Mouse (Mus musculus): Measurements from ENCODE around the gene Naa15. TPM values are rescaled to one million over a fixed set of nuclear protein-coding genes. Genes with fewer than 3 reads are reported as not detected.
"Not testable (repeated sequence)": the region's sequence is repeated elsewhere in the genome, so short reads cannot be mapped to it uniquely, and the experiment has no call there.

Naa15 gene
- polyA plus RNA-seq, 1 experiment, result 15.0 TPM

DNA sequence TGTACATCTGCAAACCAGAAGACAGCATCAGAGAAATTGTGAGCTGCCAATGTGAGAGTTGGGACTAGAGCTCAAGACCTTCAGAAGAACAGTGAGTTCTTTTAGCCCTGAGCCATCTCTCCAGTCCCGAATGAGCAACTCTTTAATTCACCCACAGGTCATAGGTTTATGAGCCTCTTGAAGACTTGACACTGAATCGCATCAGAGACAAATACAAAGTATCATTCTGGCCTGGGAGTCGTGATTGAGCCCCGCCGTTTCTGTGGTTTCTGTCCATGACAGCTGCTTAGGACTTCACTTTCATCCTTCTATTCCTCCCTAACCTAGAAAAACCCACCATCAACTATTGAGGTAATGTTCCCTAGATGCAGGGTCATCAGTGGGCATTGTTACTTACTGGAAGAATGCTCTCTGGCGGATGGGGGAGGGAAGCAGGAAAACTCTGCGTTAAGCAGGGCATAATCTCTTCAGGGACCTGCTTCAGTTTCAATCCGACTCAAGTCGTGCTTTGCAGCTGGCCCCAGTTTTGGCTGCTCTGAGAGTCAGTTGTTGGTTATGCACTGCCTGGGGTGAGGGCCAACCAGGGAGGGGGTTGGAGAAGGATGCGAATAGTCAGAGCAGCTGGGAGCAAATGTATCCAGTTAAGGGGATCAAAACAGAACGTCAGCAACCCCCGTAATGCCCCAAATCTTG lies 28.4 kb upstream of the Naa15 start:
- Histone ChIP-seq H3K4me1 (ENCODE audit: control insufficient read depth, insufficient read depth, low read length) (peaks cover 8% of the 10 kb centered on the region), H3K27ac (ENCODE audit: control insufficient read depth, insufficient read depth, low read depth, low read length) (peak overlapping the region; percentile 8; the same call in 1 of the 2 replicates), H3K36me3 (ENCODE audit: control insufficient read depth, insufficient read depth, low read length) (no peaks in the 10 kb centered on the region), H3K4me3 (ENCODE audit: control insufficient read depth, low read depth, low read length) (no peak overlapping the region), H3K27me3 (ENCODE audit: control insufficient read depth, insufficient read depth, low read length) (no peaks in the 10 kb centered on the region)
- TF ChIP-seq POLR2A (IDR thresholded peaks at IDR 0.05; ENCODE audit: control insufficient read depth, low read depth, low read length) (no peak), CTCF (IDR thresholded peaks at IDR 0.05; ENCODE audit: control insufficient read depth, insufficient read depth, insufficient replicate concordance, low read depth, low read length) (no peak)

DNA sequence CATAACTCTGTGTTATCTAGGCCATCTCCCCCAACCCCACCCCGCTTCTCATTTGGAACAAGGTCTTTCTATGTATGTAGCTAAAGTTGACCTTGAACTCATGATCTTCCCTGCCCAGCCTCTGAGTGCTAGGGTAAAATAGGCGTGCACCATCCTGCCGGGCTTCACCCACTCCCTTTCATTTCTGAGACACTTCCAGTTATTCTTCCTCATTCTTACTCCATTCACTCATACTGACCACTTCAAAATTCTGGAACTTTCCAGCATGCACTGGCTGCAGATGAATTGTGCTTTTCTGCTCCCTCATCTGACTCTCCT lies 27.9 kb upstream of the Naa15 start:
- peak overlapping the region; percentile 8; the same call in 1 of the 2 replicates for H3K27ac ChIP-seq (ENCODE audit: control insufficient read depth, insufficient read depth, low read depth, low read length)
- no peaks in the 10 kb centered on the region for H3K27me3 ChIP-seq (ENCODE audit: control insufficient read depth, insufficient read depth, low read length)
- TF ChIP-seq POLR2A (IDR thresholded peaks at IDR 0.05; ENCODE audit: control insufficient read depth, low read depth, low read length) (no peak), CTCF (IDR thresholded peaks at IDR 0.05; ENCODE audit: control insufficient read depth, insufficient read depth, insufficient replicate concordance, low read depth, low read length) (no peak)
- no peak overlapping the region for H3K4me3 ChIP-seq (ENCODE audit: control insufficient read depth, low read depth, low read length)
- no peaks in the 10 kb centered on the region for H3K36me3 ChIP-seq (ENCODE audit: control insufficient read depth, insufficient read depth, low read length)
- H3K4me1 ChIP-seq (ENCODE audit: control insufficient read depth, insufficient read depth, low read length), result peaks cover 8% of the 10 kb centered on the region

DNA sequence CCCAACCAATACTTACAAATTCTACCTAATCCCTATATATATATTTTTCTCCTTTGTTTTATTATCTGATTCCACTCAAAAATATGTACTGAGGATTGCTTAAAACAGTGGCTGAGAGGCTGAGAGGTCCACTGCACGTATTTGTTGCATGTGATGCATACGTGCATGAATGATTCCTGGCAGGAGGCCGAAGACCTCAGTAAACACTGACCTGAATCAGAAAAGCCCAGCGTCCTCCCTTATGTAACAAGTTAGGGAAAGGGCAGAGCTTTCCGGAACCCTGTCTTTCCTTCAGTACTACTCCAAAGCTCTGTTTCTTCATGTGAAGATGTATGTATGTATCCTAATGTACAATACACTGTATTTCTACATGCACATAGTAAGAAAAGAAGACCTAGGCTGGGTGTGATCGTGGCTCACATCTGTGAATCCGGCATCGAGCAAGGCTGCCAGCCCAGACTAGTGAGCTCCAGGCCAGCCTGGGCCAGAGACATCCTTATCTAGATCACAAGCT lies 27.0 kb upstream of the Naa15 start:
- H3K27ac ChIP-seq (ENCODE audit: control insufficient read depth, insufficient read depth, low read depth, low read length), result no peak overlapping the region
- TF ChIP-seq POLR2A (IDR thresholded peaks at IDR 0.05; ENCODE audit: control insufficient read depth, low read depth, low read length) (no peak), CTCF (IDR thresholded peaks at IDR 0.05; ENCODE audit: control insufficient read depth, insufficient read depth, insufficient replicate concordance, low read depth, low read length) (no peak)

DNA sequence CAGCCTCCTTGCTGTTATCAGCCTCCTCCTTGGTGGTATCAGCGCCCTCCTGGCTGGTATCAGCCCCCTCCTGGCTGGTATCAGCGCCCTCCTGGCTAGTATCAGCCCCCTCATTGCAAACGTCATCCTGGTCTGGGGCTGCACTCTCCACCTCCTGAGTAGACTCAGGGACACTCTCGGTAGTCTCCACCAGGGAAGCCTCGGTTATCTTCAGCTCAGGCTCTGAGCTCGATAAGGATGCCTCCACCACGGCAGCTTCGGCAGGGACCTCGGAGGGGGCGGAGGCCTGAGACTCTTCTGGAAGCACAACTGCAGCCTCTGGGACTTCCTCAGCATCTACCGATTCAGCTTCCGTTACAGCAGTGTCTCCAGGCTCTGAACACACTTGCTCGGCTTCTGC lies 26.0 kb upstream of the Naa15 start:
- Histone ChIP-seq H3K4me1 (ENCODE audit: control insufficient read depth, insufficient read depth, low read length) (peaks cover 8% of the 10 kb centered on the region), H3K27ac (ENCODE audit: control insufficient read depth, insufficient read depth, low read depth, low read length) (no peak overlapping the region; the same call in 1 of the 2 replicates), H3K27me3 (ENCODE audit: control insufficient read depth, insufficient read depth, low read length) (no peaks in the 10 kb centered on the region), H3K4me3 (ENCODE audit: control insufficient read depth, low read depth, low read length) (no peak overlapping the region), H3K36me3 (ENCODE audit: control insufficient read depth, insufficient read depth, low read length) (no peaks in the 10 kb centered on the region)
- TF ChIP-seq CTCF (IDR thresholded peaks at IDR 0.05; ENCODE audit: control insufficient read depth, insufficient read depth, insufficient replicate concordance, low read depth, low read length), result no peak
- TF ChIP-seq POLR2A (IDR thresholded peaks at IDR 0.05; ENCODE audit: control insufficient read depth, low read depth, low read length), result 0 out of 2 replicates have a peak, but pooled peaks have one; percentile 15

More for the DNA sequence above, 27.0 kb upstream of the Naa15 start:
- H3K27me3 ChIP-seq (ENCODE audit: control insufficient read depth, insufficient read depth, low read length), result no peaks in the 10 kb centered on the region
- no peaks in the 10 kb centered on the region for H3K36me3 ChIP-seq (ENCODE audit: control insufficient read depth, insufficient read depth, low read length)
- peaks cover 8% of the 10 kb centered on the region for H3K4me1 ChIP-seq (ENCODE audit: control insufficient read depth, insufficient read depth, low read length)
- no peak overlapping the region for H3K4me3 ChIP-seq (ENCODE audit: control insufficient read depth, low read depth, low read length)

DNA sequence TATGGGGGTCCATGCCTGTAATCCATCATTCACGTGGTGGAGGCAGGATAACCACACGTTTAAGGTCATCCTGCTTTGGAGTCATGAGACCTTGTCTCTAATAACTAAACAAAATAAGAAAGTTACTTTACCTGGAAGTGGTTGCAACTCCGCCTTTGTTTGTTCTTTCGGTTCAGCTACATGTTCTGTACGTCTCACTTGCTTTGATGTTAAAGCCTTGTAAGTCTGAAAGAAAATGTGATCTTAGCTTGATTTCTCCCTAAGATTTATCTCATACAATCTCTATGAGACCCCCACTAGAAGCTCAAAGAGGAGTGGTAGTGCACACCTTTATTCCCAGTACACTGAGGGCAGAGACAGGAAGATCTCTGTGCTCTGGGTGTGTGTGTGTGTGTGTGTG lies 23.9 kb upstream of the Naa15 start:
- no peaks in the 10 kb centered on the region for H3K36me3 ChIP-seq (ENCODE audit: control insufficient read depth, insufficient read depth, low read length)
- H3K4me3 ChIP-seq (ENCODE audit: control insufficient read depth, low read depth, low read length), result no peak overlapping the region
- TF ChIP-seq CTCF (IDR thresholded peaks at IDR 0.05; ENCODE audit: control insufficient read depth, insufficient read depth, insufficient replicate concordance, low read depth, low read length), result no peak
- TF ChIP-seq POLR2A (IDR thresholded peaks at IDR 0.05; ENCODE audit: control insufficient read depth, low read depth, low read length), result no peak
- H3K27ac ChIP-seq (ENCODE audit: control insufficient read depth, insufficient read depth, low read depth, low read length), result no peak overlapping the region
- H3K27me3 ChIP-seq (ENCODE audit: control insufficient read depth, insufficient read depth, low read length), result no peaks in the 10 kb centered on the region; the same call in 1 of the 2 replicates
- H3K4me1 ChIP-seq (ENCODE audit: control insufficient read depth, insufficient read depth, low read length), result peaks cover 8% of the 10 kb centered on the region

DNA sequence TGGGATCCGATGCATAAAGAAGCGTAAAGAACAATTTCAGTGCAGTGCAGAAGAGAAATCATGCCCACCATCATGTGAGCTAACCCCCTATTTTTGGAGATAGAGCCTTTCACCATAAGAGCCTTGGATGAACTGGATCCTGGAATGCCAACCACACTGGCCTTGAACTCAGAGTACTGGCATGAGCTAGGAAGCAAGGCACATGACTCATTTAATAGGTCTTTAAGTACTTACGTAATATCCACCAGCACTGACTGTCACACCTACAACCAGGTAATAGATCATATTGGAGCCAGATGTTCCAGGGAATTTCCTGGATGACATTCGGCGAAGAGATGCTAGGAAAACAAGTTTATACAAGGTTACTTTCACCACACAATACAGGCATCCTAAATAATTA lies 23.4 kb upstream of the Naa15 start:
- H3K4me3 ChIP-seq (ENCODE audit: control insufficient read depth, low read depth, low read length), result no peak overlapping the region
- H3K36me3 ChIP-seq (ENCODE audit: control insufficient read depth, insufficient read depth, low read length), result no peaks in the 10 kb centered on the region
- no peaks in the 10 kb centered on the region; the same call in 1 of the 2 replicates for H3K27me3 ChIP-seq (ENCODE audit: control insufficient read depth, insufficient read depth, low read length)
- TF ChIP-seq CTCF (IDR thresholded peaks at IDR 0.05; ENCODE audit: control insufficient read depth, insufficient read depth, insufficient replicate concordance, low read depth, low read length) (no peak), POLR2A (IDR thresholded peaks at IDR 0.05; ENCODE audit: control insufficient read depth, low read depth, low read length) (no peak)
- peaks cover 8% of the 10 kb centered on the region for H3K4me1 ChIP-seq (ENCODE audit: control insufficient read depth, insufficient read depth, low read length)
- no peak overlapping the region for H3K27ac ChIP-seq (ENCODE audit: control insufficient read depth, insufficient read depth, low read depth, low read length)

DNA sequence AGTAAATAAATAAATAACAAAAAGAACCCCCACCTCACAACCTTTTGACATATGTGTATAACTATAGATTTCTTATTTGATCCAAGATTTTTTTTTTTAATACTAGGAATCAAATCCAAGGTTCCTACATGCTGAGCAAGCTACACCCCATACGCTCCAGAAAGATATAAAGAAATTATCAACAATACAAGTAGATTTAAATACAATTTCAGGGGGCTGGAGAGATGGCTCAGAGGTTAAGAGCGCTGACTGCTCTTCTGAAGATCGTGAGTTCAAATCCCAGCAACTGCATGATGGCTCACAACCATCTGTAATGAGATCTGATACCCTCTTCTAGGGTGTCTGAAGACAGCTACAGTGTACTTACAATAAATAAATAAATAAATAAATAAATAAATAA lies 21.9 kb upstream of the Naa15 start:
- not testable (repeated sequence) for H3K4me1 ChIP-seq (ENCODE audit: control insufficient read depth, insufficient read depth, low read length); H3K27me3 ChIP-seq (ENCODE audit: control insufficient read depth, insufficient read depth, low read length); H3K4me3 ChIP-seq (ENCODE audit: control insufficient read depth, low read depth, low read length); H3K36me3 ChIP-seq (ENCODE audit: control insufficient read depth, insufficient read depth, low read length); H3K27ac ChIP-seq (ENCODE audit: control insufficient read depth, insufficient read depth, low read depth, low read length)
